Mouse (Mus musculus) heart, adult 2 months (tissue): ENCODE measurements around the gene Fbxw10.

Experiments used
- CTCF ChIP-seq: fragments of 200-600 bp; IDR thresholded peaks from 2 replicates; pipeline ENCODE4 v1.8.1; 2022; ENCODE audit warnings: antibody characterized with exemption, mild to moderate bottlenecking, moderate library complexity
- POLR2A ChIP-seq: fragments of 200-500 bp; IDR thresholded peaks from 2 replicates; pipeline ENCODE4 v1.6.1; 2011; ENCODE audit warnings: mild to moderate bottlenecking, low read depth, low read length, control low read depth; ENCODE audit not compliant: insufficient read depth

- TF ChIP-seq POLR2A, result no peak
- no peak for TF ChIP-seq CTCF
These were observed 33.4 kb upstream of the Fbxw10 start for GRCm38 (mm10) chr11:62813497-62813896.
